Mouse (Mus musculus): Measurements from ENCODE around the gene Cd93. TPM values are rescaled to one million over a fixed set of nuclear protein-coding genes. Genes with fewer than 3 reads are reported as not detected.
A peak's percentile ranks its signal among the peaks of the same experiment; 100 is the strongest.

Cd93 gene
- total RNA-seq, 2 experiments from 2014 or later = 12.6 to 16.5 TPM

GRCm38 (mm10) chr2:148432346-148432745, 11.0 kb downstream of the Cd93 start:
- intact Hi-C loops (cut with DNase I) = no loop called here
- TF ChIP-seq CTCF (IDR thresholded peaks at IDR 0.05) = no peak
- no peak overlapping the region for H3K4me3 ChIP-seq
- no peak overlapping the region for H3K27ac ChIP-seq
- no peak for DNase-seq

GRCm38 (mm10) chr2:148430941-148431340, 12.4 kb downstream of the Cd93 start:
- H3K27ac ChIP-seq = no peak overlapping the region; the same call in 1 of the 2 replicates
- no peak for DNase-seq
- no peak for TF ChIP-seq CTCF (IDR thresholded peaks at IDR 0.05)
- no peak overlapping the region for H3K4me3 ChIP-seq
- intact Hi-C loops (cut with DNase I) = no loop called here

- intact Hi-C loops (cut with DNase I) = no loop called here
- no peak for TF ChIP-seq CTCF (IDR thresholded peaks at IDR 0.05)
- H3K27ac ChIP-seq = peak overlapping the region; percentile 67
- H3K4me3 ChIP-seq = no peak overlapping the region
- no peak for DNase-seq
These were observed 14.3 kb downstream of the Cd93 start for GRCm38 (mm10) chr2:148429001-148429505.

GRCm38 (mm10) chr2:148428523-148428922, 14.8 kb downstream of the Cd93 start:
- no peak for TF ChIP-seq CTCF (IDR thresholded peaks at IDR 0.05)
- intact Hi-C loops (cut with DNase I) = no loop called here
- no peak for DNase-seq
- Histone ChIP-seq H3K4me3 (no peak overlapping the region), H3K27ac (peak overlapping the region; percentile 67)

- Histone ChIP-seq H3K27ac (peak overlapping the region; percentile 53), H3K4me3 (no peak overlapping the region)
- TF ChIP-seq CTCF (IDR thresholded peaks at IDR 0.05) = no peak
- no peak for DNase-seq
- intact Hi-C loops (cut with DNase I) = loop anchor here (2.0 kb wide), 1 partner anchor 21 kb away; no protein-coding TSS in a partner anchor
These were observed 15.8 kb downstream of the Cd93 start for GRCm38 (mm10) chr2:148427553-148427952.

- peak overlapping the region; percentile 87 for H3K27ac ChIP-seq
- intact Hi-C loops (cut with DNase I) = loop anchor here (2.0 kb wide), 1 partner anchor 23 kb away; no protein-coding TSS in a partner anchor
- no peak for TF ChIP-seq CTCF (IDR thresholded peaks at IDR 0.05)
- peak; percentile 38 for DNase-seq
- no peak overlapping the region for H3K4me3 ChIP-seq
These were observed 17.5 kb downstream of the Cd93 start for GRCm38 (mm10) chr2:148425709-148426382.

GRCm38 (mm10) chr2:148421706-148422105, 21.7 kb downstream of the Cd93 start:
- no peak for TF ChIP-seq CTCF (IDR thresholded peaks at IDR 0.05)
- intact Hi-C loops (cut with DNase I) = no loop called here
- Histone ChIP-seq H3K27ac (peak overlapping the region; percentile 43; the same call in 1 of the 2 replicates), H3K4me3 (no peak overlapping the region)
- DNase-seq = no peak

GRCm38 (mm10) chr2:148421112-148421511, 22.3 kb downstream of the Cd93 start:
- no peak for TF ChIP-seq CTCF (IDR thresholded peaks at IDR 0.05)
- Histone ChIP-seq H3K27ac (peak overlapping the region; percentile 43; the same call in 1 of the 2 replicates), H3K4me3 (no peak overlapping the region)
- intact Hi-C loops (cut with DNase I) = no loop called here
- no peak for DNase-seq

GRCm38 (mm10) chr2:148419776-148420175, 23.6 kb downstream of the Cd93 start:
- H3K27ac ChIP-seq = no peak overlapping the region
- intact Hi-C loops (cut with DNase I) = no loop called here
- no peak overlapping the region for H3K4me3 ChIP-seq
- no peak for DNase-seq
- TF ChIP-seq CTCF (IDR thresholded peaks at IDR 0.05) = no peak

GRCm38 (mm10) chr2:148419151-148419550, 24.2 kb downstream of the Cd93 start:
- Histone ChIP-seq H3K27ac (no peak overlapping the region), H3K4me3 (no peak overlapping the region)
- no peak for TF ChIP-seq CTCF (IDR thresholded peaks at IDR 0.05)
- no peak for DNase-seq
- intact Hi-C loops (cut with DNase I) = no loop called here

GRCm38 (mm10) chr2:148409821-148410220, 33.5 kb downstream of the Cd93 start:
- Histone ChIP-seq H3K27ac (no peak overlapping the region), H3K4me3 (no peak overlapping the region)
- no peak for TF ChIP-seq CTCF (IDR thresholded peaks at IDR 0.05)
- intact Hi-C loops (cut with DNase I) = loop anchor here (5.0 to 10.0 kb wide), 5 partner anchors 63 to 288 kb away; no protein-coding TSS in a partner anchor
- no peak for DNase-seq

GRCm38 (mm10) chr2:148409141-148409540, 34.2 kb downstream of the Cd93 start:
- peak; percentile 72 for TF ChIP-seq CTCF (IDR thresholded peaks at IDR 0.05)
- DNase-seq = peak; percentile 91
- Histone ChIP-seq H3K4me3 (peak overlapping the region; percentile 71), H3K27ac (peak overlapping the region; percentile 85)
- intact Hi-C loops (cut with DNase I) = loop anchor here (5.0 to 10.0 kb wide), 5 partner anchors 62 to 287 kb away; no protein-coding TSS in a partner anchor

- peak overlapping the region; percentile 85 for H3K27ac ChIP-seq
- no peak for TF ChIP-seq CTCF (IDR thresholded peaks at IDR 0.05)
- peak overlapping the region; percentile 71 for H3K4me3 ChIP-seq
- DNase-seq = no peak
- intact Hi-C loops (cut with DNase I) = loop anchor here (5.0 to 10.0 kb wide), 5 partner anchors 61 to 286 kb away; no protein-coding TSS in a partner anchor
These were observed 34.6 kb downstream of the Cd93 start for GRCm38 (mm10) chr2:148408761-148409120.

Measured in gastrocnemius, adult 2 months (tissue).